Mouse (Mus musculus) E14TG2a.4 (cell line): Measurements from ENCODE around the gene Gpc6.

ENCODE experiments used
- CTCF ChIP-seq: conservative IDR thresholded peaks from 2 replicates; pipeline ENCODE4 v1.5.1; 2014; ENCODE audit warnings: low read length
- NANOG ChIP-seq: IDR thresholded peaks from 2 replicates; pipeline ENCODE4 v1.6.1; 2014; ENCODE audit warnings: borderline replicate concordance, low read length, mixed read lengths
- POU5F1 ChIP-seq: IDR thresholded peaks from 2 replicates; pipeline ENCODE4 v1.6.1; 2014; ENCODE audit warnings: low read length, borderline replicate concordance

- TF ChIP-seq CTCF (no peak), NANOG (no peak), POU5F1 (no peak)
Measured at GRCm38 (mm10) chr14:117625100-117625710, 700.1 kb downstream of the Gpc6 start.
